13 mouse cellular contexts compared by ENCODE assay signal in the genomic region with DNA sequence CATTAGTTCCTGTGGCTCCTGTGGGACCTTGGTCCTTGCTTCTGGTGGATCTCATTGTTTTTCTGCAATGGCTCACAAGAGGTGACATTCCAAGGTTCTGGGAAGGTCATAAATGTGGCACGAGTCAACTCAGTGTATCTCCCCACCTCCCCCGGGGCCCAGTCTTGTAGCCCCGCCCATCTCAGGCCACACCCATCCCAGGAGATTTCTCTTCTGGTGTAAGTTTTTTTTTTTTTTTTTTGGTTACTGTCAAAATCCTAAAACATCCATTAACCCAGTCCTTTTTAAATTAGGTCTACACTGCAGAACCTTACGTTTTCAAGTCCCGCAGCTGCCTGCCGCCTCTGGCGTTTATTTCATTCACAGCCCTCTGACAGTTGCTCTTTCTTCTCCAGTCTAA. TPM values are rescaled to one million over a fixed set of nuclear protein-coding genes. Genes with fewer than 3 reads are reported as not detected.
DNase-seq lines count a peak whose midpoint lies in the region; ATAC-seq and TF ChIP-seq lines count a peak whose summit lies in the region.
"Had no signal": no experiment of that assay in that cellular context is flagged by ENCODE, and none has a peak within 500 bp of the region (broad histone marks: within the 10 kb centered on the region; RNA-seq: fewer than 3 reads in every experiment).

No protein-coding gene starts in this region.

- H3K4me2 ChIP-seq in midbrain, embryonic 14.5 days (ENCODE audit: low read length): no peak overlapping the region
- H3K4me2 ChIP-seq in midbrain, embryonic 13.5 days (replicated peaks): no peak overlapping the region
- peak overlapping the region; percentile 40 for H3K4me2 ChIP-seq in intestine, postnatal 0 days (replicated peaks; ENCODE audit: low read depth)
- H3K4me2 ChIP-seq: kidney, embryonic 15.5 days; neural tube, embryonic 15.5 days had no signal

- H3K9ac ChIP-seq in midbrain, embryonic 14.5 days (replicated peaks; ENCODE audit: low read length): no peak overlapping the region
- H3K9ac ChIP-seq in midbrain, embryonic 13.5 days (replicated peaks): no peak overlapping the region
- H3K9ac ChIP-seq in intestine, postnatal 0 days (ENCODE audit: low read depth, low read length): no peak overlapping the region
- H3K9ac ChIP-seq: kidney, embryonic 15.5 days; neural tube, embryonic 15.5 days had no signal

- no peak for DNase-seq in heart, embryonic 10.5 days (ENCODE audit: low spot score)
- no peak for DNase-seq in heart, adult 9 months (ENCODE audit: low spot score in 2 of 2)
- peak; percentile 12 for DNase-seq in midbrain, embryonic 14.5 days
- peak; percentile 38 for DNase-seq in thymus, postnatal 25 days
- DNase-seq in embryo, embryonic 11 days: no peak
- DNase-seq in frontal cortex, postnatal 36 days (ENCODE audit: low spot score in 2 of 2): no peak
- DNase-seq: cerebellum, adult 9-10 months; gastrocnemius, postnatal 36 days had no signal

- no peak for TF ChIP-seq CTCF in intestine, postnatal 0 days (IDR thresholded peaks at IDR 0.05; ENCODE audit: low read depth)

- WGBS in heart, embryonic 10.5 days: 20% methylated on average over 7 of the region's 7 CpGs
- WGBS in midbrain, embryonic 14.5 days: 16% methylated on average over 7 of the region's 7 CpGs
- 25% methylated on average over 7 of the region's 7 CpGs for WGBS in midbrain, embryonic 13.5 days
- WGBS in intestine, postnatal 0 days: 23% methylated on average over 7 of the region's 7 CpGs

- peak overlapping the region; percentile 31 for H3K4me3 ChIP-seq in heart, embryonic 10.5 days
- H3K4me3 ChIP-seq in midbrain, embryonic 14.5 days (replicated peaks; ENCODE audit: low read depth, low read length): no peak overlapping the region
- no peak overlapping the region for H3K4me3 ChIP-seq in midbrain, embryonic 13.5 days (replicated peaks)
- H3K4me3 ChIP-seq in intestine, postnatal 0 days (ENCODE audit: low read depth, low read length): no peak overlapping the region
- H3K4me3 ChIP-seq: kidney, embryonic 15.5 days; neural tube, embryonic 15.5 days had no signal

- H3K27me3 ChIP-seq in heart, embryonic 10.5 days (ENCODE audit: insufficient read depth, poor library complexity, severe bottlenecking): peaks cover 52% of the 10 kb centered on the region
- H3K27me3 ChIP-seq in midbrain, embryonic 14.5 days (ENCODE audit: control insufficient read depth, insufficient read depth, low read length): peaks cover 18% of the 10 kb centered on the region; the same call in 1 of the 2 replicates
- H3K27me3 ChIP-seq in midbrain, embryonic 13.5 days: peaks cover 48% of the 10 kb centered on the region
- no peaks in the 10 kb centered on the region for H3K27me3 ChIP-seq in intestine, postnatal 0 days (replicated peaks; ENCODE audit: control insufficient read depth, insufficient read depth, low read length)

- no peaks in the 10 kb centered on the region for H3K36me3 ChIP-seq in heart, embryonic 10.5 days
- H3K36me3 ChIP-seq in midbrain, embryonic 14.5 days (ENCODE audit: control insufficient read depth, insufficient read depth, low read length): no peaks in the 10 kb centered on the region
- no peaks in the 10 kb centered on the region for H3K36me3 ChIP-seq in midbrain, embryonic 13.5 days
- H3K36me3 ChIP-seq in intestine, postnatal 0 days (ENCODE audit: control insufficient read depth, insufficient read depth): no peaks in the 10 kb centered on the region
- H3K36me3 ChIP-seq: kidney, embryonic 15.5 days; neural tube, embryonic 15.5 days had no signal

- H3K27ac ChIP-seq in heart, embryonic 10.5 days: no peak overlapping the region
- no peak overlapping the region for H3K27ac ChIP-seq in midbrain, embryonic 14.5 days (replicated peaks; ENCODE audit: low read depth, low read length)
- no peak overlapping the region for H3K27ac ChIP-seq in midbrain, embryonic 13.5 days
- H3K27ac ChIP-seq in intestine, postnatal 0 days (ENCODE audit: low read depth, low read length): no peak overlapping the region
- H3K27ac ChIP-seq: kidney, embryonic 15.5 days; macrophage; neural tube, embryonic 15.5 days had no signal

- no peaks in the 10 kb centered on the region for H3K9me3 ChIP-seq in heart, embryonic 10.5 days
- H3K9me3 ChIP-seq in midbrain, embryonic 14.5 days (ENCODE audit: control insufficient read depth, low read length): no peaks in the 10 kb centered on the region
- H3K9me3 ChIP-seq in midbrain, embryonic 13.5 days: no peaks in the 10 kb centered on the region
- no peaks in the 10 kb centered on the region for H3K9me3 ChIP-seq in intestine, postnatal 0 days (ENCODE audit: control insufficient read depth)
- H3K9me3 ChIP-seq: kidney, embryonic 15.5 days; neural tube, embryonic 15.5 days had no signal

- ATAC-seq in midbrain, embryonic 14.5 days (ENCODE audit: low FRiP score, low TSS enrichment): no peak
- ATAC-seq in midbrain, embryonic 13.5 days: no peak
- ATAC-seq in intestine, postnatal 0 days: no peak

- H3K4me1 ChIP-seq in heart, embryonic 10.5 days: peaks cover 5% of the 10 kb centered on the region
- H3K4me1 ChIP-seq in midbrain, embryonic 14.5 days (ENCODE audit: control insufficient read depth, insufficient read depth, low read length): no peaks in the 10 kb centered on the region
- peaks cover 5% of the 10 kb centered on the region; the same call in 1 of the 2 replicates for H3K4me1 ChIP-seq in midbrain, embryonic 13.5 days (replicated peaks)
- H3K4me1 ChIP-seq in intestine, postnatal 0 days (replicated peaks; ENCODE audit: control insufficient read depth, insufficient read depth, low read length): peaks cover 14% of the 10 kb centered on the region

RNA-seq across cellular contexts. Expression of gene Chaf1b, which starts 51.3 kb away (rescaled TPM):
- polyA plus RNA-seq in heart, embryonic 10.5 days (2016; fragmentation: Nextera tagmentation; extraction: Ambion mirVana): 70.5 and 89.2 TPM in 2 replicates
- polyA plus RNA-seq in midbrain, embryonic 14.5 days (2014; fragmentation: Nextera tagmentation; extraction: Ambion mirVana): 17.3 and 22.1 TPM in 2 replicates
- polyA plus RNA-seq in midbrain, embryonic 13.5 days (2015; fragmentation: Nextera tagmentation; extraction: Ambion mirVana): 32.3 and 34.3 TPM in 2 replicates
- polyA plus RNA-seq in intestine, postnatal 0 days (2015; fragmentation: Nextera tagmentation; extraction: Ambion mirVana): 18.6 and 19.4 TPM in 2 replicates

Comparison
In these comparisons a context has a peak if more than half of its experiments do, and no peak if none do; other contexts are left out.
1. DNase-seq: peak in midbrain, embryonic 14.5 days (single experiment) and thymus, postnatal 25 days (single experiment); none in heart, embryonic 10.5 days (single experiment), heart, adult 9 months (0 of 2), embryo, embryonic 11 days (single experiment) and frontal cortex, postnatal 36 days (0 of 2).